Mouse (Mus musculus) limb, embryonic 12.5 days (tissue): ENCODE results near the gene Cadm1. TPM values are rescaled to one million over a fixed set of nuclear protein-coding genes. Genes with fewer than 3 reads are reported as not detected.

Source experiments
- ATAC-seq: fragments of 200-750 bp; cut with Nextera tagmentation; 2 replicates; pipeline ENCODE4 v1.8.0; 2017; ENCODE audit warnings: low read depth, moderate TSS enrichment; ENCODE audit not compliant: insufficient number of reproducible peaks, insufficient read depth, low FRiP score, low TSS enrichment
- H3K27ac ChIP-seq: fragments of 300-500 bp; sonication (generic); 2 replicates; pipeline ENCODE4 v1.5.1; 2016; ENCODE audit warnings: mild to moderate bottlenecking, moderate library complexity
- H3K27me3 ChIP-seq: fragments of 300-500 bp; sonication (generic); 2 replicates; pipeline ENCODE4 v1.6.1; 2016; ENCODE audit warnings: mild to moderate bottlenecking, moderate library complexity
- H3K36me3 ChIP-seq: fragments of 300-500 bp; sonication (generic); 2 replicates; pipeline ENCODE4 v1.6.1; 2016; ENCODE audit warnings: mild to moderate bottlenecking, moderate library complexity
- H3K4me1 ChIP-seq: fragments of 300-500 bp; sonication (generic); replicated peaks from 2 replicates; pipeline ENCODE4 v1.6.1; 2016
- H3K4me2 ChIP-seq: fragments of 300-500 bp; sonication (generic); 2 replicates; pipeline ENCODE4 v1.6.1; 2016; ENCODE audit warnings: mild to moderate bottlenecking, moderate library complexity
- H3K4me3 ChIP-seq: fragments of 300-500 bp; sonication (generic); replicated peaks from 2 replicates; pipeline ENCODE4 v1.5.1; 2016; ENCODE audit warnings: mild to moderate bottlenecking
- H3K9ac ChIP-seq: fragments of 300-500 bp; sonication (generic); replicated peaks from 2 replicates; pipeline ENCODE4 v1.6.1; 2016; ENCODE audit warnings: mild to moderate bottlenecking, moderate library complexity
- H3K9me3 ChIP-seq: fragments of 300-500 bp; sonication (generic); 2 replicates; pipeline ENCODE4 v1.6.1; 2016; ENCODE audit warnings: mild to moderate bottlenecking, moderate library complexity
- WGBS: fragments of 180-500 bp; shearing (Covaris S2); methylation state at CpG from one replicate; pipeline ENCODE4 v1.1.7; 2016; 5-methylcytosine and 5-hydroxymethylcytosine counted together
- polyA plus RNA-seq: library from polyadenylated mRNA; unstranded; fragments of >200 nt; fragmentation: Nextera tagmentation; extraction: Ambion mirVana; gene quantifications from 2 replicates; pipeline ENCODE4 v1.2.1, GENCODE M21; 2016

The Cadm1 gene
- polyA plus RNA-seq, 1 experiment from 2014 or later = 46.6 TPM

GRCm38 (mm10) chr9:47608441-47608840 lies 78.5 kb downstream of the Cadm1 start:
- no peak overlapping the region for H3K4me3 ChIP-seq
- no peaks in the 10 kb centered on the region for H3K36me3 ChIP-seq
- H3K4me2 ChIP-seq = no peak overlapping the region
- no peak overlapping the region for H3K27ac ChIP-seq
- peaks cover 33% of the 10 kb centered on the region for H3K4me1 ChIP-seq
- no peak overlapping the region for H3K9ac ChIP-seq
- WGBS = 63% methylated on average over 7 of the region's 7 CpGs
- no peaks in the 10 kb centered on the region; the same call in 1 of the 2 replicates for H3K27me3 ChIP-seq
- H3K9me3 ChIP-seq = no peaks in the 10 kb centered on the region
- ATAC-seq = no peak

GRCm38 (mm10) chr9:47608921-47609320 lies 78.9 kb downstream of the Cadm1 start:
- ATAC-seq = no peak
- H3K36me3 ChIP-seq = no peaks in the 10 kb centered on the region
- H3K9ac ChIP-seq = no peak overlapping the region
- no peaks in the 10 kb centered on the region for H3K9me3 ChIP-seq
- H3K27ac ChIP-seq = no peak overlapping the region
- H3K4me1 ChIP-seq = peaks cover 33% of the 10 kb centered on the region
- H3K4me2 ChIP-seq = no peak overlapping the region
- H3K4me3 ChIP-seq = no peak overlapping the region
- H3K27me3 ChIP-seq = no peaks in the 10 kb centered on the region; the same call in 1 of the 2 replicates
- 37% methylated on average over 5 of the region's 6 CpGs for whole genome bisulfite sequencing

- Histone ChIP-seq H3K36me3 (no peaks in the 10 kb centered on the region), H3K27me3 (no peaks in the 10 kb centered on the region; the same call in 1 of the 2 replicates), H3K27ac (no peak overlapping the region), H3K4me1 (peaks cover 33% of the 10 kb centered on the region), H3K9me3 (no peaks in the 10 kb centered on the region), H3K9ac (no peak overlapping the region), H3K4me2 (no peak overlapping the region), H3K4me3 (no peak overlapping the region)
- ATAC-seq = no peak
- 76% methylated on average over 4 of the region's 4 CpGs for WGBS
These were observed 79.5 kb downstream of the Cadm1 start for GRCm38 (mm10) chr9:47609443-47609842.

- Histone ChIP-seq H3K4me2 (no peak overlapping the region), H3K27me3 (peaks cover 5% of the 10 kb centered on the region), H3K4me1 (peaks cover 33% of the 10 kb centered on the region), H3K4me3 (no peak overlapping the region), H3K27ac (no peak overlapping the region), H3K9ac (no peak overlapping the region), H3K36me3 (no peaks in the 10 kb centered on the region), H3K9me3 (no peaks in the 10 kb centered on the region)
- no peak for ATAC-seq
- 68% methylated on average over 11 of the region's 11 CpGs for WGBS
These were observed 80.3 kb downstream of the Cadm1 start for GRCm38 (mm10) chr9:47610316-47610715.

- H3K4me2 ChIP-seq = no peak overlapping the region
- no peaks in the 10 kb centered on the region for H3K36me3 ChIP-seq
- peaks cover 36% of the 10 kb centered on the region for H3K4me1 ChIP-seq
- peaks cover 5% of the 10 kb centered on the region for H3K27me3 ChIP-seq
- ATAC-seq = no peak
- H3K9me3 ChIP-seq = no peaks in the 10 kb centered on the region
- no peak overlapping the region for H3K9ac ChIP-seq
- H3K27ac ChIP-seq = no peak overlapping the region
- H3K4me3 ChIP-seq = no peak overlapping the region
- WGBS = 75% methylated on average over 13 of the region's 13 CpGs
These were observed 83.0 kb downstream of the Cadm1 start for GRCm38 (mm10) chr9:47612894-47613412.

- no peaks in the 10 kb centered on the region for H3K36me3 ChIP-seq
- H3K4me3 ChIP-seq = no peak overlapping the region
- WGBS = 79% methylated on average over 6 of the region's 6 CpGs
- no peaks in the 10 kb centered on the region for H3K9me3 ChIP-seq
- no peak for ATAC-seq
- no peak overlapping the region for H3K9ac ChIP-seq
- no peak overlapping the region for H3K27ac ChIP-seq
- peaks cover 8% of the 10 kb centered on the region for H3K27me3 ChIP-seq
- H3K4me2 ChIP-seq = no peak overlapping the region
- H3K4me1 ChIP-seq = peaks cover 25% of the 10 kb centered on the region
These were observed 85.1 kb downstream of the Cadm1 start for GRCm38 (mm10) chr9:47615049-47615448.

GRCm38 (mm10) chr9:47616391-47616790 lies 86.4 kb downstream of the Cadm1 start:
- H3K4me3 ChIP-seq = no peak overlapping the region
- H3K4me2 ChIP-seq = no peak overlapping the region
- peaks cover 8% of the 10 kb centered on the region for H3K27me3 ChIP-seq
- peaks cover 23% of the 10 kb centered on the region for H3K4me1 ChIP-seq
- ATAC-seq = no peak
- H3K27ac ChIP-seq = no peak overlapping the region
- H3K36me3 ChIP-seq = no peaks in the 10 kb centered on the region
- H3K9ac ChIP-seq = no peak overlapping the region
- WGBS = 62% methylated on average over 4 of the region's 4 CpGs
- no peaks in the 10 kb centered on the region for H3K9me3 ChIP-seq

GRCm38 (mm10) chr9:47619501-47620029 lies 89.6 kb downstream of the Cadm1 start:
- Histone ChIP-seq H3K4me1 (peaks cover 33% of the 10 kb centered on the region), H3K9me3 (no peaks in the 10 kb centered on the region), H3K9ac (no peak overlapping the region), H3K27me3 (peaks cover 8% of the 10 kb centered on the region; the same call in 1 of the 2 replicates), H3K4me3 (no peak overlapping the region), H3K4me2 (no peak overlapping the region), H3K36me3 (no peaks in the 10 kb centered on the region), H3K27ac (no peak overlapping the region)
- WGBS = 82% methylated on average over 8 of the region's 8 CpGs
- ATAC-seq = no peak

- peak overlapping the region; percentile 17; the same call in 1 of the 2 replicates for H3K4me2 ChIP-seq
- H3K36me3 ChIP-seq = no peaks in the 10 kb centered on the region
- H3K4me1 ChIP-seq = peaks cover 44% of the 10 kb centered on the region
- H3K9me3 ChIP-seq = no peaks in the 10 kb centered on the region
- WGBS = 30% methylated on average over 12 of the region's 12 CpGs
- 0 out of 2 replicates have a peak overlapping the region, but pooled peaks have one; percentile 23 for H3K27ac ChIP-seq
- no peak overlapping the region for H3K9ac ChIP-seq
- 0 out of 2 replicates have a peak, but pooled peaks cover 2% of the 10 kb centered on the region for H3K27me3 ChIP-seq
- ATAC-seq = peak; percentile 31; the same call in 1 of the 2 replicates
- no peak overlapping the region for H3K4me3 ChIP-seq
These were observed 93.8 kb downstream of the Cadm1 start for GRCm38 (mm10) chr9:47623447-47624445.

GRCm38 (mm10) chr9:47624565-47625520 lies 94.9 kb downstream of the Cadm1 start:
- Histone ChIP-seq H3K27ac (no peak overlapping the region), H3K36me3 (no peaks in the 10 kb centered on the region), H3K4me3 (no peak overlapping the region), H3K9me3 (no peaks in the 10 kb centered on the region), H3K9ac (no peak overlapping the region), H3K4me2 (no peak overlapping the region), H3K4me1 (peaks cover 44% of the 10 kb centered on the region), H3K27me3 (no peaks in the 10 kb centered on the region)
- 85% methylated on average over 17 of the region's 17 CpGs for WGBS
- no peak for ATAC-seq
